15 mouse cellular contexts compared by ENCODE assay signal in genomic region chrX:169473518-169473917, GRCm38 (mm10).
"Had no signal": no experiment of that assay in that cellular context is flagged by ENCODE, and none has a peak within 500 bp of the region (broad histone marks: within the 10 kb centered on the region; RNA-seq: fewer than 3 reads in every experiment).

No protein-coding gene starts in this region.

- H3K27me3 ChIP-seq: stomach, embryonic 15.5 days had no signal

- H3K4me1 ChIP-seq: neural tube, embryonic 15.5 days; stomach, embryonic 15.5 days had no signal

- H3K9me3 ChIP-seq: neural tube, embryonic 15.5 days; stomach, embryonic 15.5 days had no signal

- H3K9ac ChIP-seq: neural tube, embryonic 15.5 days; stomach, embryonic 15.5 days had no signal

- H3K27ac ChIP-seq: neural tube, embryonic 15.5 days; stomach, embryonic 15.5 days; stomach, postnatal 0 days had no signal

- H3K4me3 ChIP-seq: neural tube, embryonic 15.5 days; stomach, embryonic 15.5 days had no signal

- H3K4me2 ChIP-seq: neural tube, embryonic 15.5 days; stomach, embryonic 15.5 days had no signal

- H3K36me3 ChIP-seq: neural tube, embryonic 15.5 days; stomach, embryonic 15.5 days had no signal

- DNase-seq: retina, postnatal 1 day; right cerebral cortex, adult 18-20 months; right cerebral cortex, postnatal 14 days; right cerebral cortex, postnatal 25 days; right cerebral cortex, postnatal 4 days; spleen, adult 18-20 months; thymus, adult 18-20 months; thymus, adult 2 months; thymus, postnatal 14 days; thymus, postnatal 25 days; thymus, postnatal 36 days; thymus, postnatal 4 days had no signal
